Mouse (Mus musculus) layer of hippocampus, postnatal 10 days (tissue): ENCODE data around the gene Alk. TPM values are rescaled to one million over a fixed set of nuclear protein-coding genes. Genes with fewer than 3 reads are reported as not detected.

ENCODE experiments used
- DNase-seq, 2 experiments: peaks; one replicate each; pipeline ENCODE4 v3.0.0; 2021; ENCODE audit warnings: low spot score in 2 of 2
- total RNA-seq, 2 experiments: library from RNA; stranded (reverse); gene quantifications; 2 replicates each; pipeline ENCODE4 v1.2.3; 2021

The Alk gene
- total RNA-seq, 2 experiments from 2014 or later, result 8.4 to 9.5 TPM

DNA sequence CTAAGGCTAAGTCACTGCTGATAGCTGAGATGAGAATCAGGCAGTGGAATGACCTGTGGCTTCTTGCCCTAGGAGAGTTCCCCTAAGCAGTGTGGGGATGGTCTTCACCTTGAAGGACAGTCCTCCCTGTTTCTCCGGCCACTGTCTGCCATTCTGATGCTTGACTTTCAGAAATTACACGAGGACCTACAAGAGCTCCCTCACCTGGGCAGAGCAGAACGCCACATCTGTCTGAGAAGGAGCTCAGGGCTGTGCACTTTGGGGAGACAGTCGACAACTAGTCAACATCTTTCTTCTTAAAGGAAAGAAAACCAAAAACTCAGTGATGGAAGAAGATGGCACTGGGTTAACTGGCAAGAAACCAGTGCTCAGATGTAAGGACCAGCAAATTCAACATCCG lies 335.9 kb downstream of the Alk start:
- DNase-seq, result no peak

DNA sequence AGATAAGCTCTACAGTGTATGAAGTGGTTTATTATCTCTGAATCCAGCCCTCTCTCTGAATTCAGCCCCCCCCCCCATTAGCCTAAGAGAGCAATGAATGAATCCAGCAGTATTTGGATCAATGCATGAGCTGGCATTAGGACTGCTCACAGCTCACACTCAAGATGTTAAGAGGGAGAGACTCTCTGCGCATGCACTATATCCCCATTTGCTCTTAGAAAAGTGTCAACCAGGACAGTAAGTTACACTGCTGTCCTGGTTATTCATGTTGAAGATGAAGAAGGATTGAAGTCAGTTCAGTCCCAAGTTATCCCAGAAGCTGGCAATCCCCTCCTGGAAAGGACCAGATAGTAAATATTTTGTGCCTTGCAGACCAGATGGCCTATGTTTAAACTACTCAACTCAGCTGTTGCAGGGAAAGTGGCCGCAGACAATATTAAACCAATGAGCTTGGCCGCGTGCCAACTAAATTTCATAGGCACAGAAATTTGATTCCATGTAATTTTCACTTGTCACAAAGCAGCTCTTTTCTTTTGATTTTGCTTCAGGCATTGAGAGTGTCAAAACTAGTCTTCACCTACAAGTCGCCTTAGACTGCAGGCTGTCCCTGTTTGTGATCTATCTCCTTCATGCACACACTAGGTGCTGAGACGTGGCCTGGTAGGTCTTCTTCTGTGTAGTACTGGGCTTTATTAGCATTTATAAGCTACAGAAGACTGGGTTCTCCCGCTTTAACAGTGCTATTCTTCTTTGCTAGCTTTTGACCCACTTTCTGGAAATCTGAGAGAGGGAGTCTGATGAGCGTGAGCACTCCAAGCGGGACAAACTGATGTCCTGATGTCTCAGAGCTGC lies 339.0 kb downstream of the Alk start:
- peak; percentile 26 to 45 for DNase-seq

DNA sequence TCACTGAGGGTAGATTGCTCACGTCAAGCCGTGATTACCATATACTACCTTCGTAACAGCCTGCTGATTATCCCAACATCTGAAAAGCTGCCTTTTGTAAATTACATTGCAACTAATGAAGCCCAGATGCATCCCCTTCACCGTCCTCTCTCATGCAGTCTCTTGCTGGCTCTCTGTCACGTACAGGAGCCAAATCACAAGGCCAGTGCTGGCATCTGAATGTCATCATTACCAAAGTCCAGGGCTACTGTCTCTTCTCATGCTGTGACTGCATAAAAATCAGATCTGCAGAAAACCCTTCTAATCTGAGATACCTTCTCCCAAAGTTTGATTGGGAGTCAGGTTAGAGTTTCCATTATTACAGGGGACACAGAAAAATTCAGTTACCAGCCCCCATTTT lies 351.0 kb downstream of the Alk start:
- DNase-seq, result no peak

DNA sequence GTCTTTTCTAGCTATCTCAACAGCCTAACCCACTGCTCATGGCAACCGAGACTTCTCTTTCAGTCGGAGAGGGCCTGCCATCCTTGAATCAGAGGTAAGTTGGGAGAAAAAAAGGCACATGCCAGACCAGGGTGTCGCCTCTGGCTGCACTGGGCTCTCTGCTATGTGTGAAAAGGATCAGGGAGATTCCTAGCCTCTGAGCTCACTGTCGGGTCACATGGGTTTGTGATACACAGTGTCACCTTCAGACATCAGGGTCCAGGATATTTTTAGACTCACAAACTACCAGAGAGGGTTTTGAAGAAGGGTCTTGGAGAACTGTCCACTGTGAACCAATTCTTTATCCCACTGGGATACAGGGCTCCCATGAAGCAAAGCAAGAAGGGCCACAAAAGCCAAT lies 352.9 kb downstream of the Alk start:
- DNase-seq, result no peak

DNA sequence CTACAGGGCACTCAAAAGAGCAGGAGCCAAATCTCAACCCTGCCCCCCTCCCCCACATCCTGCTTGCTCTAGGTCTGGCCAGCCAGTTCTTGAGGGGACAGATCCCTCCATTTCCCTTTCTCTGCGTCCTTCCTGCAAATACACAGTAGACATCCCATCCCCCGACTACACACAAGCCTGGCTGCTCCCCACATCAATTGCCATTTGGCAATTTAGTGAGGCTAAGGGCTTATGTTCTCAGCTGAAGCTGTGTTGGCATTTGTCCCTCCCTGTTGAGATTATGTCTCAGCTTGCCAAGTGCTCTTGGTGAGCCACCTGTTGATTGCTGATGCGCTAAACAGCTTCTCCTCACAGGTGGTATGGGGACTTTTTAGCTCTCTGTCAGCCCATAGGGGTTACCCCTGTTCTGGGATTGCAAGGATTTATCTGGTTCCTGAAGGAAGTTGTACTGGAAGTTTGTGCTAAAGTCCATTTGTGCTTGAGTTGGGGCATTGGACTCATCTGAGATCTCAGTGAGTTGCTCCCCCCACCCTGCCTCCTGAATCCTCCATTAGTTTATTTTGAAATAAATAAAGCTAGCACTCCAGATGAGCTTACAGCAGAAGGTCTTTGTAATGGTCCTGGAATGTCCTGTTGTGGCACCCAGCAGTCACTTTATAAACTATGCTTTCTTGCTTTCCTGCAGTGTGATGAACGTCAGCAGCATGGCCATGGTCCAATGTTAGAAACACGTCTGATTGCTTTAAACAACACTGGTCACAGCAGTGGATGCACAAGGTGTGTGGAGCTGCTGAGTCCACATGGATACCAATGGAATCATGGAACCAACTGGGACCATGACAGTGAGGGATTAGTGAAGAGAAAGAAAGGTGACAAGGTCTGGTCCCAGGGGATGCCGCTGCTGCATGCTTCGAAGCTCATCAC lies 353.7 kb downstream of the Alk start:
- DNase-seq, result peak; percentile 16 to 39

DNA sequence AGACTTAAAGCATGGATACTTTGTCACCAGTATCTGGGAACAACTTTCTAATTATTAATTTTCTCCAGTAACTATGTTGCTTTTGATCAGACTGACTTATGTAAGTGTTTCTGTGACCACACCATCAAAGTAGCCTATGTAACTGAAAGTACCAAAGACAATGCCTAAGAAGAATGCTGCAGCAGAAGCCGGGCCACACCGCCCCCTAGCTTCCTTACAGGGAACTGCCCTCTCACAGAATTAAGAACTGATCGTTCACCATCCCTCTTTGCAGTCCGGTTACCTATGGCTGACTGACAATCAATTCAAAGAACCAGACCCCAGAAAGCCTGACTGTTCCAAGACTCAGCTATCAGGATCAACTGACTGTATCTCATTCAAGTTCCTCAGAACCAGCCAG lies 362.4 kb downstream of the Alk start:
- peak; percentile 41 to 56 for DNase-seq

DNA sequence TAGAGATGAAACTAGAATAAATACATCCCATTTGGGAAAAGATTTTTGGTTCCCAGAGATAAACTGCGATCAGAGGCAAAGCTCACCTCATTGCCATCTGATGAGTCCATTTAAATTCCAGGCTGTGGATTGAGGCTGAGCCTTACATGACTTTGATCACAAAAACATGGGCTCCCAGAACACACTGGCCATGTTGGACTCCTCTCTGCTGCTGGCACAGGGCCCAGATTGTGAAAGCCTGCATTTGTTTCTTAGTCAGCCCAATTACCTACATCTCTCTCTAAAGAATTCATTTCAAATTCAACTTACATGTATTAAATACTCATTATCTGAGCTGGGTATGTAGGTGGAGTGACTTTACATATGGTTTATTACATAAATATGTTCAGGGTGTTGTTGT lies 367.1 kb downstream of the Alk start:
- peak; percentile 22 to 46 for DNase-seq

DNA sequence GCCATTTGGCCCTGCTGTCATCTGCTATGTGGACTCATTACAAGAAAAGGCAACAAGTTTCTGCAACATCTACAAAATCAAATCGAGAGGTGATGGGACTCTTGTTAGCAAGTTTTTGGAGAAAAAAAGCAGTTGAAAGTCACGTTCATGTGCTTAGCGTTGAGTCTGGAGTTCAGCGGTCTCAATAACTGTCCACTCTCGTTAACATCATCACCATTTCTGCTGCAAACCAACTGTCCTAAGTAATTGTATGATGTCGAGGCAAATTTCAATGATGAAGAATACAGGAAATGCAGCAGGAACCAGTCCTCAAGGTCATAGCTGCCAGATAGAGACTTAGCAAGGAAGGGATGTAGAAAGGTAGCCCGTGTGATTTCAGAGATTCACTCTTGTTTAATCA lies 373.5 kb downstream of the Alk start:
- no peak for DNase-seq

DNA sequence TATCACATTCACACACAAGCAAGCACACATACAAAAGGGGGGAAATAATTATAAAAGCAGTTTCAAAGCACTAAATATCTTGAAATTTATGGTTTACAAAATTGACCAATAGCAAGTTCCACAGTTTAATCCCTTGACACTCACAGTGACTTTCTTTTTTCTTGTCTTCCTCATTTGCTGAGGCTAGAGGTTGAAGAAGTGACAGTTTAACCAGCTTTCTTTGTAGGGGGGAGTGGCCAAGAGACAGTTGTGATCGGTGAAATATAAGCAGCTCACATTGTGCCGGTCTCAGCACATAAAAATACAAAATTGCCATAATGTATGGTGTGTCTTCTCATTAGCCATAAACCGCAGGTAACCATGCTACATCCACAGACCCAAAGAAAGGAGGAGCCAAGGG lies 385.6 kb downstream of the Alk start:
- DNase-seq, result no peak

DNA sequence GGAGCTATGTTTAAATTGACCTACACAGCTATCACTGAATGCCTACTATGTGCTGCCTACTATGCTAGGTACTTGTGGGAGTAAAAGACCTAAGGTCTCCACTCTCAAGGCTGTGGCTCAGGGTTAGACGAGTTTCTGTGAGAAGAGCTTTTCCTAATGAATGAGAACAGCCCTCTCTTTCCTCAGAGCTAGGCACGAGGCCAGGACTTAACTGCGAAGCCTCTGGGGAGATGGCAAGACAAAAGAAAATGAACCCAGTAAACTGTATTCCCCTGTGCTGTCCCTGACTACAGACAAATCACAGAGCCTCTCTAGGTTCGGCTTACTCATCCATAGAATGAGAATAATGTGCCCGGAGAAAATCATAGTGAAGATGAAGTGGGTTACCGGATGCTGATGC lies 406.9 kb downstream of the Alk start:
- peak in 1 of 2 experiments; percentile 20 for DNase-seq

DNA sequence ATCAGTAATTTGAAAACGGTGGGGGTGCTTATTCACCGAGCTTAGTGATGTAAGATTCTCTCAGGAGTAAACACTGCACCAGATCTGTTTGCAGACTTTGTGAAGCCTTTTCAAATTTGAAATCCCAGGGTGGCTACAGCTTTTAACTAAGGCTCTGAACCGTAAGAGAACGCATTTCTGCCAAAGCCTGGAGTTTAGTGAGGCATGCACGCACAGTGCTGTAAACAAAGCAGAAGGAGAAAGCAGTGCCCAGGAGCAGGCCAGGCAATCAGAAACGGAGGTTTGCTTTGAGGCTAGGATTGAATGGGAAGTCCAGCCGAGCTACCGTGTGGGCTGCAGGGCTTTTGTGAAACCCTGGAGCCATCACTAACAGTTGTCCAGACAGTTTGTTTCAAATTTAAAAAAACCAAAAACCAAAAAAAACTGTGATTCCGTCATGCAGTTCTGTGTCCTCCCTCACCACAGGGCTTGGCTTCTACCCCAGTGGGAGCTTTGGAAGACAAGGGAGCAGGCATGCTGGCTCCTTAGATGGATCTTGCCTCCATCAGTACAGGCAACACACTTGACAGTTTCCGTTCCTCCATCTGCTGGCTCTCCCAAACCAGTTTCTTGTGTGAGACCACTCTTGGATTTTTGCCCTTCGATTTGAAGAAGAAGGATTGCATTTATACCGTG lies 409.3 kb downstream of the Alk start:
- peak; percentile 12 to 23 for DNase-seq

DNA sequence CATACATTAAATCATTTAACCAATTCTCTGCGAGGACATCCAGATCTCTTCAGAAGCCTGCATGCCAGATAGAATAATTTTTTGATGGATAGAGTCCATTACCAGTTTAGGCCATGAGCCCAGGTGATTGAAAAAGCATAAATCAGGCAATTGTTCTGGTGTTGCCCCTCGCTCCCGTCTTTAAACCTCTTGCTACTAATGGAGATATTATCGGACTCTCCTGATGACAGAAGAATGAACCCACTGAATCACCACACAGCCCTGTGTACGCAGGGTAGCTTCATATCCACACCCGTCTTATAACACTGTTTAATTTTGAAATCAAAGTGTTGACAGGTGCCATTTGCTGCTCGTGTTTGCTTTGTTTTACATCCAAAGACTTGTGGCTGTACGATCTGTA lies 413.9 kb downstream of the Alk start:
- DNase-seq, result no peak

DNA sequence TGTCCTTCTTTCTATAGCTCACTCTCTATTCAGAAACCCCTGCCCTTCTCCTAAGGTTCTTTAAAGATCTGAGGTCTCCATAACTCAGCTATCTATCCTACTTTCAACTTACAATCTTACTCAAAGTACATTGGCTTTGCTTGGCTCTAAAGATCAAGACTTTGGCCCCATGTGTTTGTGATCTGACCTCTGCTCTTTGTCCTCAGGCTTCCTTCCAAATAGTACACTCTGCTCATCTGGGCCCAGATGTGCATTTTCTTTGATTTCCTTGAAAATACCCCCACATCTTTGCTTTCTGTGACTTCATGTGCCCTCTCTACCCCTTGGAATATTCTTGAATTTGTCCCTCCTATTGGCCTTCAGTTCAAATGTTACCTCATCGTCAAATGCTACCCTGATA lies 417.4 kb downstream of the Alk start:
- DNase-seq, result no peak

DNA sequence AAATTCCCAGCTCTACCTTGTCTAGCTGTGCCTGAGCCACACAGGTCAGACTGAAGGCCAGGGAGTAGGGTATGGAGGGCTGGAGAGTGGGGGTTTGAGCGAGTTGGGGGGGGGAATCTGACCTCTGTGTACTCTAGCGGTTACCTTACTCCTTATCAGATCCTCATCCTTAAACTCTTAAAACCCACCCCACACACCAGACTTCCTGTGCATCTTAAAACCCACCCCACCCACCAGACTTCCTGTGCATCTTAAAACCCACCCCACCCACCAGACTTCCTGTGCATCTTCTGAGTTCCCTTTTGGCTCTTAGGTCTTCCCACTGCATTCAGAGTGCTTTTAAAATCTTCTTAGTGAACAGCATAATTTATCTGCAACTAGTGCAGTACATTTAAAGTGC lies 422.0 kb downstream of the Alk start:
- DNase-seq, result no peak

DNA sequence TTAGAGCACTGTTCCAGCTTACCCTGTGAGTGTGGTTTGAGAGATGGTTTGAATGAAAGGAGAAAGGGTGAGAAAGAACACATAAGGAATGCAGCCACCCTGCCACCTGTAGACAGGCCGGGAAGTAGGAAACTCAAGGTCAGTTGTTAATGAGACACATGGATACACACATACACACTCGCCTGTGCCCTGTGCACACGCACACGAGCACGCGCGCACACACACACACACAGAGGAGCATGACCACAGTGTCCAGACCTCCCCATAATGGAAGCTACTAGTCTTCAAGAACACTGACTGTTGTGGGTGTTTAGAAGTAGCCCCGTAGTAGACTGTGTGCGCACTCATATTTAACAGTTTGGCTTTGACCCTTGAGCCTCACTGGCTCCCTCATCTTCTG lies 424.2 kb downstream of the Alk start:
- DNase-seq, result no peak

DNA sequence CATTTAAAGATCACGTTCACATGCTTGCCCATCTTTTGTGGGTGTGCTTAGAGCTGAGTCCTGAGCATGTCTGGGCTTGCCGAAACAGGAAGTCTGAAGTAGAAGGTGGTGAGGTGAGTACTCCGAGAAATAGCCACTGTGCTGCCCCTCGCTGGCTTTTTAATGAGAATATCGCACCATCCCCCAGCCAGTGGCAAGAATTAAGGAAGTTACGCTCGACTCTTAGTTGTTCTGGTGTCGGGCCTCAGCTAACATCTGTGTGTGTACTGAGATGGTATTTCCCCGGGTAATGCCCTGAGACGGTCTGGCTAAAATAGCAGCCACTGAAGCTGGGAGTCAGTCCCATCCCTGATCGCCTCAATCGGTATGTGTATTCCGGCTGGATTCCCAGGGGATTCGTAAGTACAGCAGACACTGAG lies 424.7 kb downstream of the Alk start:
- no peak for DNase-seq

DNA sequence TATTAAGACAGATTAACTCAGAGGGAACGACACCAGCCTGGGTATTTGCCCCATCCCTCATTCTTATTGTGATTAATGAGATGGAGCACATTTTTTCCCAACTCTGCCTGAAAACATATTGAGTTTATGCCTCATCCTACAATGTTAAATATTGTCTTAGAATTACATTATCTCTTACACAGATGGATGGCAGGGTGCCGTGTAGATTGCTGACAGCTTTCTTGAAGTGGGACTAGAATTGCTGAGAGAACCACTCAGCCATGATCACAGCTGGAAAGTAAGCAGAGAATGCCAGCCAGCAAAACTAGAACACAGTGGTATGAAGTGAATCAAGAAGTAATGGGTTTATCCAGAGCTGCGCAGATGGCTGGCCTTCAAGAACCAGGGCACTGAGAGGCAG lies 430.6 kb downstream of the Alk start:
- DNase-seq, result peak; percentile 18 to 29

DNA sequence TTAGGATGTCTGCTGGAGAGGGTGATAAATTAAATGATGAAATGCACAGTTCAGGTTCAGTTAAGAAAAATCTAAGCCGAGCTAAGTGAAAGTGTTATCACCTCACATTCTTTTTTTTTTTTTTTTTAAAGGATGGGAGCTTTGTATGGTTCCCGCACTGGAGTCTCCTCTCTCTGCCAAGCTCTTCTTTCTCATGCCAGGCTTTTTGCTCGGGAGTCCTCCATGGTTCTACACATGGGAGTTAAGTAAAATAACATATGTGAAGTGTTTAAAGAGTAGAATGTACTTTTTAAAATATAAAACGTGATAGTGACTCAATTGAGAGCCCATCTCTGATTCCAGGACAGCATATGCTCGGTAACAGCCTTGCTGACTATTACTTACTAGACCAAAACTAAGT lies 436.3 kb downstream of the Alk start:
- DNase-seq, result no peak

DNA sequence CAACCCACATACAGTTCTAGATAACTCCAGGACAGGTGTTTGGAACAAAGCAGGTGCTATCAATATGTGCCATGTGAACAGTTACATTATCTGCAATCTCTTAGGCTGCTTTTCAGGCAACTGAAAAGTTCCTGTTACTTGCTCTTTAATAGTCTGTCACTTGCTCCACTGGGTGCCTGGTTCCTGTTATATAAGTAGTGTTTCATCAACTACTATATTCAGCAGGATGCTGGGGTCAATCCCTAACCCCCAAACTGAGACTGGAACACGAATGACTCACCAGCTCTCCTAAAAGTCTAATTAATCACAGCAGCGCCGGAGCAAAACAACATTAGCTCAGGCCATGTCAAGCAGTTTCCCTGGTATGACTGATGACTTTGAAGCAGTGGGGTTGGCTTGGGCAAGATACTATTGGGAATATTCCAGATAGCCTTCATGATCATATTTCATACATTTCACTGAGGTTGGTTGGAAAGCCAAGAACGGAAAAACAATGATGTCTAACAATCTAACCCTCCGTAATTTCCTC lies 445.5 kb downstream of the Alk start:
- no peak for DNase-seq

DNA sequence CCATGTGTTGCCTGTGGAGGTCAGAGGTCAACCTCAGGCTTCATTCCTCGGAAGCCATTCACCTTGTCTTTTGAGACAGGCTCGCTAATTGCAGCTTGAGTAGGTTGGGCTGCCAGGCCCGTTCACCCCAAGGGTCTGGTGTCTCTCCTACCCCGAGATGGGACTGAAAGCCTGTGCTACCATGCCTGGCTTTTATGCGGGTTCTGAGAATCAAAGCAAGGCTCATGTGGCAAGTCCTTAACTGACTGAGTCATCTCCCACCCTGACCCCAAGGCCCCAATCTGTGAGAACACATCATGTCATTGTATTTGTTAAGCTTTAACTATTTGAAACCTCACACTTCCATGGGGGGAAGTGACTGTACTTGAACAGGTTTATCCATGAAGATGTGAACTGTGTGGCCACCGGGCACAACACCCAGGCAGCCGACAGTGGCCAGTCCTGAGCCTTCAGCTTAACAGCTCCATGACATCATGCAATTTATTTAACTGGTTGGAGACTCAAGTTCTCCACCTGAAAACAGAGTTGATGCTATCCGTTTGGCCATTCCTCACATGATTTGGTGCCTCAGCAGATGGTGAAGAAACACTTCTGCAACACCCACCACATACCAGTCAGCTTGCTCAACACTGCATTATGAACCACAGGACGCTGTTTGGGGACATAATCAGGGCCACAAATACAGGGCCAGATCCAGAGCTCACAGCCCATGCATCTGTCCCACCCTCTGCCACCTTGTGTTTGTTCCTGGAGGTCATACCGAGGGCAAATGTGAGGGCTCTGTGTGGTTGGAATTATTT lies 446.4 kb downstream of the Alk start:
- no peak for DNase-seq

DNA sequence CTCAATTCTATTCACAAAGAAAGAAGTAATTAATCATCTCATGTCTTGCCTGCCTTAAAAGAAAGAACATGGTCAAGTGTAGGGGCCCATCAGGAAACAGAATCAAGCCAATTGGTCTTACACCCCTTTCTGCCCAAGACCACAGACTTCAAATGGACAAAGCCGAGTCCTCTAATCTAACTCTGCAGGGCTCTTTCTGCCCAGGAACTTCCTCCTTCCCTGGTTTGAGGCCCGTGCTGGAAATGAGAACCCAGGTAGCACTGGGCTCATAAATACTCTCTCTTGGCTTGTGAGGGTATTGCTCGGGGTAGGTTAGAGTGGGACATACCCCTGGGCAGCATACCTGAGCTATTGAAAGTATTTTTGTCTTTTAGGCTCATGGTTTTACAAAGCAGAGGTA lies 451.4 kb downstream of the Alk start:
- no peak for DNase-seq
